Mouse (Mus musculus) midbrain, embryonic 11.5 days (tissue): ENCODE measurements at regions not wholly inside any gene's neighbourhood (a gene's known extent, or its start where the extent isn't known, plus 50 kb on each side); places are given as distances from the start of the nearest gene placed in this dataset.
"Not testable (repeated sequence)": the region's sequence is repeated elsewhere in the genome, so short reads cannot be mapped to it uniquely, and the experiment has no call there.

ENCODE experiments used
- ATAC-seq: fragments of 200-750 bp; cut with Nextera tagmentation; 2 replicates; pipeline ENCODE4 v1.8.0; 2017; ENCODE audit warnings: moderate TSS enrichment, moderate library complexity; ENCODE audit not compliant: low FRiP score
- DNase-seq: peaks from one replicate; pipeline ENCODE4 v3.0.0; 2015; ENCODE audit warnings: low spot score; ENCODE audit errors: missing footprints
- H3K27ac ChIP-seq: fragments of 300-500 bp; sonication (generic); 2 replicates; pipeline ENCODE4 v1.5.1; 2014; ENCODE audit warnings: low read depth, low read length
- H3K27me3 ChIP-seq: fragments of 300-500 bp; sonication (generic); 2 replicates; pipeline ENCODE4 v1.6.1; 2014; ENCODE audit warnings: mild to moderate bottlenecking, low read length, moderate library complexity, mixed read lengths; ENCODE audit not compliant: control insufficient read depth, insufficient read depth
- H3K36me3 ChIP-seq: fragments of 300-500 bp; sonication (generic); 2 replicates; pipeline ENCODE4 v1.6.1; 2014; ENCODE audit warnings: mild to moderate bottlenecking, low read length, moderate library complexity, mixed read lengths; ENCODE audit not compliant: control insufficient read depth, insufficient read depth
- H3K4me1 ChIP-seq: fragments of 300-500 bp; sonication (generic); 2 replicates; pipeline ENCODE4 v1.6.1; 2014; ENCODE audit warnings: low read length; ENCODE audit not compliant: control insufficient read depth, insufficient read depth
- H3K4me2 ChIP-seq: fragments of 300-500 bp; sonication (generic); 2 replicates; pipeline ENCODE4 v1.6.1; 2014; ENCODE audit warnings: mild to moderate bottlenecking, moderate library complexity
- H3K4me3 ChIP-seq: fragments of 300-500 bp; sonication (generic); 2 replicates; pipeline ENCODE4 v1.5.1; 2014; ENCODE audit warnings: low read depth, low read length
- H3K9ac ChIP-seq: fragments of 300-500 bp; sonication (generic); 2 replicates; pipeline ENCODE4 v1.6.1; 2014; ENCODE audit warnings: low read length
- H3K9me3 ChIP-seq: fragments of 300-500 bp; sonication (generic); 2 replicates; pipeline ENCODE4 v1.6.1; 2016; ENCODE audit warnings: low read length; ENCODE audit not compliant: control insufficient read depth
- WGBS: fragments of 180-500 bp; shearing (Covaris S2); extraction: QIAGEN DNeasy Blood & Tissue Kit; methylation state at CpG from one replicate; pipeline ENCODE4 v1.1.7; 2014; 5-methylcytosine and 5-hydroxymethylcytosine counted together

GRCm38 (mm10) chr9:48059549-48060165, 102.2 kb upstream of the Nxpe4 start:
- H3K9ac ChIP-seq: no peak overlapping the region
- H3K4me2 ChIP-seq: no peak overlapping the region
- no peaks in the 10 kb centered on the region for H3K4me1 ChIP-seq
- DNase-seq (peak; percentile 61), ATAC-seq (no peak)
- H3K27me3 ChIP-seq: no peaks in the 10 kb centered on the region
- 93% methylated on average over 10 of the region's 10 CpGs for WGBS
- H3K9me3 ChIP-seq: no peaks in the 10 kb centered on the region
- H3K27ac ChIP-seq: no peak overlapping the region
- H3K36me3 ChIP-seq: no peaks in the 10 kb centered on the region
- H3K4me3 ChIP-seq: no peak overlapping the region

GRCm38 (mm10) chr9:48060996-48061395, 100.8 kb upstream of the Nxpe4 start:
- Histone ChIP-seq H3K4me1 (no peaks in the 10 kb centered on the region), H3K4me2 (no peak overlapping the region), H3K36me3 (no peaks in the 10 kb centered on the region), H3K4me3 (no peak overlapping the region), H3K9ac (no peak overlapping the region), H3K9me3 (no peaks in the 10 kb centered on the region), H3K27me3 (no peaks in the 10 kb centered on the region), H3K27ac (no peak overlapping the region)
- peak; percentile 64 for DNase-seq
- WGBS: 86% methylated on average over 4 of the region's 4 CpGs
- ATAC-seq: no peak

- Histone ChIP-seq H3K36me3 (no peaks in the 10 kb centered on the region), H3K9me3 (no peaks in the 10 kb centered on the region), H3K4me3 (no peak overlapping the region), H3K4me2 (no peak overlapping the region), H3K4me1 (no peaks in the 10 kb centered on the region), H3K27me3 (no peaks in the 10 kb centered on the region), H3K27ac (no peak overlapping the region), H3K9ac (no peak overlapping the region)
- ATAC-seq: no peak
- 81% methylated on average over 7 of the region's 7 CpGs for WGBS
- DNase-seq: no peak
Measured at GRCm38 (mm10) chr9:48066730-48067345, 95.0 kb upstream of the Nxpe4 start.

DNA sequence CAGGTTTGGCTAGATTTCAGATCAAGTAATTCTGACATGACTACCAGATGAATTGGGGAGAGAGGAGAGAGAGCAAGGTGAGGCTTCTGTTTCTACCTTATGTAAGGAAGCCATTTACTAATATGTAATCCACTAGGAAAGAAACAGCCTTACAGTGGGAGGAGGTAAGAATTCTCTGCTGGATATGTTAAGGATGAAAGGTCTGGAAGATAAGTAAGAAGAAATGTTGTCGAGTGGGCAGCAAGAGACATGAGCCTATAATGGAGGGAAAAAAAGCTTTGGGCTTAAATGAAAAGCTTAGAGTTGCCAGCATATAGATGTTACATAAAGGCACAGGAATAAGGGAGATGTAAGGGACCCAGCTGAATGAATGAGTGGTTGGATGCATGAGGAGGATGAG, 89.2 kb upstream of the Nxpe4 start:
- H3K9ac ChIP-seq: no peak overlapping the region
- DNase-seq (peak; percentile 39), ATAC-seq (no peak)
- H3K4me2 ChIP-seq: no peak overlapping the region
- H3K27me3 ChIP-seq: no peaks in the 10 kb centered on the region
- H3K9me3 ChIP-seq: no peaks in the 10 kb centered on the region
- WGBS: 86% methylated on average over 1 of the region's 1 CpGs
- no peaks in the 10 kb centered on the region for H3K4me1 ChIP-seq
- H3K27ac ChIP-seq: no peak overlapping the region
- H3K4me3 ChIP-seq: no peak overlapping the region
- H3K36me3 ChIP-seq: no peaks in the 10 kb centered on the region

GRCm38 (mm10) chr9:48073096-48073495, 88.7 kb upstream of the Nxpe4 start:
- ATAC-seq (no peak), DNase-seq (peak; percentile 62)
- Histone ChIP-seq H3K27ac (no peak overlapping the region), H3K4me1 (no peaks in the 10 kb centered on the region), H3K9ac (no peak overlapping the region), H3K4me2 (no peak overlapping the region), H3K36me3 (no peaks in the 10 kb centered on the region), H3K4me3 (no peak overlapping the region), H3K9me3 (no peaks in the 10 kb centered on the region), H3K27me3 (no peaks in the 10 kb centered on the region)
- WGBS: 72% methylated on average over 2 of the region's 2 CpGs

- Histone ChIP-seq H3K27me3 (no peaks in the 10 kb centered on the region), H3K36me3 (no peaks in the 10 kb centered on the region), H3K9ac (no peak overlapping the region), H3K4me3 (no peak overlapping the region), H3K4me1 (no peaks in the 10 kb centered on the region), H3K4me2 (no peak overlapping the region), H3K9me3 (no peaks in the 10 kb centered on the region), H3K27ac (no peak overlapping the region)
- DNase-seq (peak; percentile 26), ATAC-seq (no peak)
- WGBS: 72% methylated on average over 5 of the region's 5 CpGs
Measured at GRCm38 (mm10) chr9:48075661-48076240, 86.1 kb upstream of the Nxpe4 start.

DNA sequence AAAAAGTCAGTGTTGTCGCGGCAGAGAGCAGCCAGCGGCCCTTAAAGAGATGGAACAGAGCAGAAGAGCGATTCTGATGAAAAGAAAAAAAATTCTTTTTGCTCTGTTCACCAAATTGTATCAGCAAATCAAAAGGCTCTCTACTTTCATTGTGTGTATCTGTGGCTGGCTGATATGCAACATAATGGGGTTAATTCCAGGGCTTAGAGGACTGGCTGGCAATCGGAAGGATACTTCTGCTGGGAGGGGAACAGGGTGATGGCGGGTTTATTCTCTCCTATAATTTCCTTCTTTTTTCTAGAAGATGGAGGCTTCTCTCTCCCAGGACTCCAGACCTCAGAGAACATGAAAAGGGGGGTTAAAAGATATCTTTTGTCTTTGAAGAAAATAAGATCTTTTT, 79.4 kb upstream of the Nxpe4 start:
- no peaks in the 10 kb centered on the region for H3K36me3 ChIP-seq
- no peak overlapping the region for H3K9ac ChIP-seq
- no peaks in the 10 kb centered on the region for H3K9me3 ChIP-seq
- peaks cover 8% of the 10 kb centered on the region for H3K4me1 ChIP-seq
- WGBS: 23% methylated on average over 6 of the region's 6 CpGs
- H3K27ac ChIP-seq: no peak overlapping the region
- ATAC-seq (no peak), DNase-seq (peak; percentile 86)
- H3K27me3 ChIP-seq: no peaks in the 10 kb centered on the region
- no peak overlapping the region for H3K4me3 ChIP-seq
- no peak overlapping the region for H3K4me2 ChIP-seq

DNA sequence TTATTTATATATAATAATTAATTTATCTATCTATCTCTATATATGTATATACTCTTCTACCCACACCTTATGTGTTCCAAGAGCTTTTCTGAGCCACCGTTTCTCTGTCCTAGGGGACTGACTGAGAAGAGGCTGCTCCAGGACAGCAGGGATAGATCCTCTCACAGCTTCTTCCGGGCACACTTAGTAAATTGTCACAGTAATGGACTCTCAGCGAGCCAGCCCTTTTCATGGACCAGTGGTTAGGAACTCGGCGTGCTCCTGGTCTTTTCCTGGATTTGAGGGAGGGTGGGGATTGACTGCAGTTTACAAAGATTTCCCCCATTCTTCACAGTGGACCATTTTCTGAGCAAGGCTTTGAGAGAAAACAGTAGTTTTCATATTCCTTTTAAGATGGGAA, 77.6 kb upstream of the Nxpe4 start:
- H3K27me3 ChIP-seq, H3K4me3 ChIP-seq, ATAC-seq, H3K9me3 ChIP-seq, H3K9ac ChIP-seq, H3K36me3 ChIP-seq, H3K27ac ChIP-seq, H3K4me1 ChIP-seq, H3K4me2 ChIP-seq: not testable (repeated sequence)
- WGBS: 40% methylated on average over 5 of the region's 5 CpGs
- peak; percentile 41 for DNase-seq

DNA sequence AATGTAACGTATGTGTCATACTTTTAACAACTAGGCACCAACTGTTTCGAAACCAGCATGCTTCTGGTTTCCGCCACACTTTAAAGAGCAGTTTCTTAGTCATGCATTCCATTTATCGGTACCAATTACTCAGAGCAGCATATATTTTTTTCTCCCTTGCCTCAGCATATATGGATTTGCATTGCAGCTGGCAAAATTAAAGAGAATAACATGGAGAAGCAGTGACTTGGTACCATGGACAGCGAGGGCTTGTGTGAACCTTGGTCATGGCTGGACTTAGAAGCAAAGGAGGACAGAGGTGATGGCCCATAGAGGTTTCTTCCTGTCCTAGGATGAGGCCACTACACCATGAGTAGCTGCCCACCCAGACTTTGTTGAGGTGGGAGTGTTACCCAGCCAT, 72.2 kb upstream of the Nxpe4 start:
- no peaks in the 10 kb centered on the region for H3K9me3 ChIP-seq
- H3K36me3 ChIP-seq: no peaks in the 10 kb centered on the region
- DNase-seq (peak; percentile 28), ATAC-seq (no peak)
- H3K4me2 ChIP-seq: no peak overlapping the region
- no peaks in the 10 kb centered on the region for H3K27me3 ChIP-seq
- H3K9ac ChIP-seq: no peak overlapping the region
- H3K4me3 ChIP-seq: no peak overlapping the region
- no peak overlapping the region for H3K27ac ChIP-seq
- 95% methylated on average over 5 of the region's 5 CpGs for WGBS
- H3K4me1 ChIP-seq: no peaks in the 10 kb centered on the region
